15 mouse cellular contexts compared by ENCODE assay signal in the genomic region with DNA sequence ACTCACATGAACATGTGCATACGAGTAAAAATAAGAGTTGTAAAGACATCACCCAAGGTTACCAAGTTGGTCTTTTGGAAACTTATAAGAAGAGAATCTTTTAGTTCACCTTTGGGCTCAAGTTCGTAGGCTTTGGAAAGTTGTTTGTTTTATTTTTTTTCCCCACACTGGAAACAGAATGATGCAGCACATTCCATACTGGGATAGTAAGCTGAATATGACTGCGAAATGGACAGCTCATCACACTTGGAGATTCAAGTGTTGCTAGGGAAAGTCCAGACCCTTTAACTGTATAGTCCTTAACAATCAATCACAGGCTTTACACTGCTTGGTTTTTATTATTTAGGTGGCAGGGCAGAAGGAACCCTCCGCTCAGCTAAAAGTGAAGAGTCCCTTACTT.
"Had no signal": no experiment of that assay in that cellular context is flagged by ENCODE, and none has a peak within 500 bp of the region (broad histone marks: within the 10 kb centered on the region; RNA-seq: fewer than 3 reads in every experiment).

No protein-coding gene starts in this region.

- H3K27ac ChIP-seq: neural tube, embryonic 15.5 days; stomach, embryonic 15.5 days; stomach, postnatal 0 days had no signal

- H3K4me2 ChIP-seq: neural tube, embryonic 15.5 days; stomach, embryonic 15.5 days had no signal

- H3K27me3 ChIP-seq: neural tube, embryonic 15.5 days; stomach, embryonic 15.5 days had no signal

- DNase-seq: retina, postnatal 1 day; right cerebral cortex, adult 18-20 months; right cerebral cortex, postnatal 14 days; right cerebral cortex, postnatal 25 days; right cerebral cortex, postnatal 4 days; spleen, adult 18-20 months; thymus, adult 18-20 months; thymus, adult 2 months; thymus, postnatal 14 days; thymus, postnatal 25 days; thymus, postnatal 36 days; thymus, postnatal 4 days had no signal

- H3K4me1 ChIP-seq: neural tube, embryonic 15.5 days; stomach, embryonic 15.5 days had no signal

- H3K9me3 ChIP-seq: neural tube, embryonic 15.5 days; stomach, embryonic 15.5 days had no signal

- H3K9ac ChIP-seq: neural tube, embryonic 15.5 days; stomach, embryonic 15.5 days had no signal

- H3K4me3 ChIP-seq: neural tube, embryonic 15.5 days; stomach, embryonic 15.5 days had no signal
